Mouse (Mus musculus): ENCODE results near the gene Arhgef7. TPM values are rescaled to one million over a fixed set of nuclear protein-coding genes. Genes with fewer than 3 reads are reported as not detected.

The Arhgef7 gene
- polyA plus RNA-seq (2015; fragmentation: Nextera tagmentation; extraction: Ambion mirVana), result 54.1 and 59.6 TPM in 2 replicates

DNA sequence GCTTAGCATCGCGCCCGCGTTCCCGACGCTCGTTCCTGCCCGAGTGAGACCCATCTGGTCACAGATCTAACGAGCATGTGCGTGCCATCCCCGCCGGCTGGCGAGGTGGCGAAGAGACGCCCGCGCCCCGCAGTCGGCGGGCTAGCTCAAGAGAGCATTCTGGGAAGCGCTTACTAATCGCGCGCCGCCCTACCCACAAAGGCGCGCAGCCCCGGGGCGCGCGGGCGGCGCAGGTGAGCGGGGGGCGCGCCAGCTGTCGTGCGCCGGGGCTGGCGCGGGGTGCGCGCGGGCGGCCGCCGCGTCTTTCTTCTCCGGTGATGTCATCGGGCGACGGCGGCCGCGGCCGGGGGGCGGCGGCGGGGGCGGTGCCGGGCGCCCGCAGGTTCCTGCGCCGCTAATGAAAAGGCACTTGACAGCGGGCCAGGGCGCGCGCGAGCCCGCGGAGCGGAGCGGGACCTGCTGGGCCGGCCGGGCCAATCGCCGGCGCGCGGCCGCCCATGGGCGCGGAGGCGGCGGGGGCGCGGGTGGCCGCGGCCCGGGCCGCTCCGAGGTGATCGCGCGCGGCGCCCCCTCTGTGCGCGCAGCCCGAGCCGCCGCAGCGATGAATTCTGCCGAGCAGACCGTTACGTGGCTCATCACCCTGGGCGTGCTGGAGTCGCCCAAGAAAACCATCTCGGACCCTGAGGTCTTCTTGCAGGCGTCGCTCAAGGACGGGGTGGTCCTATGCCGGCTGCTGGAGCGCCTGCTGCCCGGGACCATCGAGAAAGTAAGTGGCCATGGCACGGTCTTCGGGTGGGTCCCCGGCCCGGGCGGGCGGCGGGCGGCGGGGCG lies at the start of gene Arhgef7:
TSS of gene Arhgef7 (plus strand) at position 71 of the 831 bp plus-strand sequence.
- under 1% methylated on average over 123 of the region's 127 CpGs for WGBS
- H3K27me3 ChIP-seq (ENCODE audit: control insufficient read depth, insufficient read depth, low read length), result peaks cover 21% of the 10 kb centered on the region
- peak; percentile 80 for ATAC-seq (replicated peaks; ENCODE audit: extremely low read depth, insufficient read depth, low FRiP score)

DNA sequence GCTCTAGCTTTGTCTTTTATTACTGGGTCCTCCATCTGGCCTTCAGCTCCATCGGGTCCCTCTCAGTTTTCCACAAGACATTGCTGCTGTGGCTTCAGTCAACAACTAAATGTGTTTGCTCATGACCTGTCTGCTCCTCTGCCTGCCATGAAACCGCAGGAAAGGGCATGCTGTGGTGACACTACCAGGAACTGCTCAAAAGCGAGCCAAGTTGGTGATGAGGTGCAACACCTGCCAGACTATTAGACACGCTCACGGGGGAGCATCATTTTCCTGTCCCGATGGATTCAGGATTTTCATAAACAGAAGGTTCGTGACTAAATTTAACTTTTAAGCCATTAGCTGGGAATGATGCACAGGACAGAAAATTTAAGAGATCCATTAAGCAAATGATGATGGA lies 43.0 kb upstream of the Arhgef7 start:
- Histone ChIP-seq H3K9ac (ENCODE audit: low read length) (no peak overlapping the region), H3K36me3 (ENCODE audit: control insufficient read depth, insufficient read depth) (no peaks in the 10 kb centered on the region), H3K4me3 (ENCODE audit: low read length) (no peak overlapping the region), H3K27ac (ENCODE audit: low read length) (no peak overlapping the region), H3K4me1 (ENCODE audit: control insufficient read depth, insufficient read depth, low read length) (no peaks in the 10 kb centered on the region), H3K4me2 (ENCODE audit: low read depth, low read length) (no peak overlapping the region), H3K9me3 (replicated peaks; ENCODE audit: control insufficient read depth, low read length) (no peaks in the 10 kb centered on the region), H3K27me3 (ENCODE audit: control insufficient read depth, insufficient read depth, low read length) (no peaks in the 10 kb centered on the region)
- no peak for ATAC-seq (replicated peaks; ENCODE audit: extremely low read depth, insufficient read depth, low FRiP score)
- 80% methylated on average over 7 of the region's 7 CpGs for WGBS

More for the DNA sequence above, at the start of gene Arhgef7:
- Histone ChIP-seq H3K9me3 (replicated peaks; ENCODE audit: control insufficient read depth, low read length) (no peaks in the 10 kb centered on the region), H3K9ac (ENCODE audit: low read length) (peak within 1 kb of the TSS; percentile 88), H3K4me3 (ENCODE audit: low read length) (peak within 1 kb of the TSS; percentile 74), H3K36me3 (ENCODE audit: control insufficient read depth, insufficient read depth) (no peaks in the 10 kb centered on the region), H3K4me1 (ENCODE audit: control insufficient read depth, insufficient read depth, low read length) (peaks cover 21% of the 10 kb centered on the region), H3K27ac (ENCODE audit: low read length) (peak within 1 kb of the TSS; percentile 96), H3K4me2 (ENCODE audit: low read depth, low read length) (peak within 1 kb of the TSS; percentile 81)

DNA sequence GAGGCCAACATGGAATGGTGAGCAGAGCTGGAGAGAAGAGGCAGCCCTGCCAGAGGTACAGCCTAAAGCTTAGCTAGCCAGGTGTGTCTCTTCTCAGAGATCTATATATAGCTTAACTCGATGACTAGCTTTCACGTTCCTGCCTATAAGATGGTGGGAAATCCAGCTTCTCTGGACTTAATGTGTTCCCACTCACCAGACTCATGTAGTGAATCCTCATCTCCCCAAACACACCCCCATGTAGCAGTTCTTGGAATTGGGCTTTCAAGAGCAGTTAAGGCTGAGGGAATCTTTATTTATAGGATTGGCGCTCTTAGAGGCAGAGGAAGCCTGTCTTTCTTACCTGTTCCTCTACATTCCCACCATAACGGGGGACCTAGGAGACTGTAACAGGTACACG lies 40.3 kb upstream of the Arhgef7 start:
- H3K36me3 ChIP-seq (ENCODE audit: control insufficient read depth, insufficient read depth), result no peaks in the 10 kb centered on the region
- H3K9me3 ChIP-seq (replicated peaks; ENCODE audit: control insufficient read depth, low read length), result no peaks in the 10 kb centered on the region
- no peaks in the 10 kb centered on the region for H3K27me3 ChIP-seq (ENCODE audit: control insufficient read depth, insufficient read depth, low read length)
- ATAC-seq (replicated peaks; ENCODE audit: extremely low read depth, insufficient read depth, low FRiP score), result no peak
- WGBS, result 81% methylated on average over 5 of the region's 5 CpGs
- no peak overlapping the region for H3K4me2 ChIP-seq (ENCODE audit: low read depth, low read length)
- no peak overlapping the region for H3K27ac ChIP-seq (ENCODE audit: low read length)
- peaks cover under 1% of the 10 kb centered on the region for H3K4me1 ChIP-seq (ENCODE audit: control insufficient read depth, insufficient read depth, low read length)
- no peak overlapping the region for H3K4me3 ChIP-seq (ENCODE audit: low read length)
- H3K9ac ChIP-seq (ENCODE audit: low read length), result no peak overlapping the region

DNA sequence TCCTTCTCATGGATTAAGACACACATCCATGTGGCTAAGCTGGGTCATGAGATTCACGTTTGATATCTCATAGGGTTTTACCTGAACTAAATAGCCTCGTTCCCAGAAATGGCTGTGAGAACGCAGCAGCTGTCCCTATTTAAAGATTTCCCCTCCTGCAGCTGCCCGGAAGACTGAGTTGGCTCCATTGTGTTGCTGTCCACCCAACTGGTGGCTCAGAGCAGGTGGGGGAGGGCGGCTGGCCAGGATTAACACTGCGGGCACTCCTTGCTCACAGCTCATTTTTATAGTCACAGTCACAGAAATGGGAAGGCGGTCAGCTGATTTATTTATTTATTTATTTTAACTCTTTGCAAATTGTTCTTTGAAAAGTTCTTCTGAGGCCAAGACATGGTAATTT lies 37.6 kb upstream of the Arhgef7 start:
- Histone ChIP-seq H3K9me3 (replicated peaks; ENCODE audit: control insufficient read depth, low read length) (no peaks in the 10 kb centered on the region), H3K4me3 (ENCODE audit: low read length) (no peak overlapping the region), H3K4me2 (ENCODE audit: low read depth, low read length) (no peak overlapping the region), H3K4me1 (ENCODE audit: control insufficient read depth, insufficient read depth, low read length) (peaks cover 5% of the 10 kb centered on the region), H3K9ac (ENCODE audit: low read length) (no peak overlapping the region), H3K36me3 (ENCODE audit: control insufficient read depth, insufficient read depth) (no peaks in the 10 kb centered on the region), H3K27me3 (ENCODE audit: control insufficient read depth, insufficient read depth, low read length) (no peaks in the 10 kb centered on the region), H3K27ac (ENCODE audit: low read length) (no peak overlapping the region)
- WGBS, result 58% methylated on average over 7 of the region's 7 CpGs
- no peak for ATAC-seq (replicated peaks; ENCODE audit: extremely low read depth, insufficient read depth, low FRiP score)

DNA sequence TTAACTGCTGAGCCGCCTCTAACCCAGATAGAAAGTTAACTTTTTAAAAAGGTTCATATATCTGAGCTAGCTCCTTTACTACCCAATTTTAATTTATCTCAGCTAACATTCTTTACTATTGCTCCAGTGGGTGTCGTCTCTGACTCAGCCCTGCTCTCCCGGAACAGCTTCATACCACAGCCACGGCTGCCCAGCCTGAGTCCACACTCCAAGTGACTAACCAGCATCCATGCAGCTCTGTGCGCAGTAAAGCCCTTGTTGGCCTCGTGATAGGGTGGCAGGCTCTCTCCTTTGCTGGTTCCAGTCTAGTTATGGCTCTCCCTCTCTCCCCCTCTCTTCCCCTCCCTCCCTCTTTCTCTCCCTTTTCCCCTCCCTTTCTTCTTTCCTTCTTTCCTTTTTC lies 36.2 kb upstream of the Arhgef7 start:
- no peak overlapping the region for H3K4me3 ChIP-seq (ENCODE audit: low read length)
- no peak overlapping the region for H3K27ac ChIP-seq (ENCODE audit: low read length)
- no peak overlapping the region for H3K9ac ChIP-seq (ENCODE audit: low read length)
- WGBS, result 83% methylated on average over 6 of the region's 6 CpGs
- no peaks in the 10 kb centered on the region for H3K27me3 ChIP-seq (ENCODE audit: control insufficient read depth, insufficient read depth, low read length)
- ATAC-seq (replicated peaks; ENCODE audit: extremely low read depth, insufficient read depth, low FRiP score), result no peak
- no peak overlapping the region for H3K4me2 ChIP-seq (ENCODE audit: low read depth, low read length)
- H3K9me3 ChIP-seq (replicated peaks; ENCODE audit: control insufficient read depth, low read length), result no peaks in the 10 kb centered on the region
- peaks cover 5% of the 10 kb centered on the region for H3K4me1 ChIP-seq (ENCODE audit: control insufficient read depth, insufficient read depth, low read length)
- no peaks in the 10 kb centered on the region for H3K36me3 ChIP-seq (ENCODE audit: control insufficient read depth, insufficient read depth)

GRCm38 (mm10) chr8:11691761-11692160 lies 35.8 kb upstream of the Arhgef7 start:
- no peak overlapping the region for H3K9ac ChIP-seq (ENCODE audit: low read length)
- 76% methylated on average over 6 of the region's 6 CpGs for WGBS
- no peak overlapping the region for H3K4me3 ChIP-seq (ENCODE audit: low read length)
- H3K4me2 ChIP-seq (ENCODE audit: low read depth, low read length), result no peak overlapping the region
- ATAC-seq (replicated peaks; ENCODE audit: extremely low read depth, insufficient read depth, low FRiP score), result no peak
- peaks cover 5% of the 10 kb centered on the region for H3K4me1 ChIP-seq (ENCODE audit: control insufficient read depth, insufficient read depth, low read length)
- no peaks in the 10 kb centered on the region for H3K27me3 ChIP-seq (ENCODE audit: control insufficient read depth, insufficient read depth, low read length)
- no peak overlapping the region for H3K27ac ChIP-seq (ENCODE audit: low read length)
- no peaks in the 10 kb centered on the region for H3K36me3 ChIP-seq (ENCODE audit: control insufficient read depth, insufficient read depth)
- no peaks in the 10 kb centered on the region for H3K9me3 ChIP-seq (replicated peaks; ENCODE audit: control insufficient read depth, low read length)

- no peak for ATAC-seq (replicated peaks; ENCODE audit: extremely low read depth, insufficient read depth, low FRiP score)
- H3K27me3 ChIP-seq (ENCODE audit: control insufficient read depth, insufficient read depth, low read length), result no peaks in the 10 kb centered on the region
- peaks cover 5% of the 10 kb centered on the region for H3K4me1 ChIP-seq (ENCODE audit: control insufficient read depth, insufficient read depth, low read length)
- H3K9me3 ChIP-seq (replicated peaks; ENCODE audit: control insufficient read depth, low read length), result no peaks in the 10 kb centered on the region
- no peak overlapping the region for H3K9ac ChIP-seq (ENCODE audit: low read length)
- no peak overlapping the region for H3K4me3 ChIP-seq (ENCODE audit: low read length)
- no peak overlapping the region for H3K27ac ChIP-seq (ENCODE audit: low read length)
- WGBS, result 24% methylated on average over 1 of the region's 1 CpGs
- H3K4me2 ChIP-seq (ENCODE audit: low read depth, low read length), result no peak overlapping the region
- no peaks in the 10 kb centered on the region for H3K36me3 ChIP-seq (ENCODE audit: control insufficient read depth, insufficient read depth)
Observed at GRCm38 (mm10) chr8:11692455-11692854, 35.1 kb upstream of the Arhgef7 start.

DNA sequence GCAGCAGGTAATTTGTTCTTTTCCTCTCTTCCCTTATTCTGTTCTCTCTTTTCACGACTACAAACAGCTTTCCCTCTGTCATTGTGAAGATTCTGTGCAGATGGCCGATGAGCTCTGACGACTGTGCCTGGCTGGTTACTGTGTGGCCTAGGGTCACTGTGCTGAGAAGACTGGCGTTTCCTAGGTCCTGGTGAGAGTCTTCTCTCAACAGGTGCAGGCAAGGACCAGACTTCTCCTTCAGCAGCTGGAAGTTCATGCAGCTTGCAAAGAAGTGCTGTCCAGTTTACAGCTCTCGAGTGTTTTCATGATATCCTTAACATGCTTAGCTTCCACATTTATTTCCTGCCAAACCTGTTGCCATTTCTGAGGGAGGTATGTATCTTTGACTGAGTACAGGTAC lies 33.5 kb upstream of the Arhgef7 start:
- no peak overlapping the region for H3K4me3 ChIP-seq (ENCODE audit: low read length)
- H3K36me3 ChIP-seq (ENCODE audit: control insufficient read depth, insufficient read depth), result no peaks in the 10 kb centered on the region
- no peak overlapping the region for H3K4me2 ChIP-seq (ENCODE audit: low read depth, low read length)
- 71% methylated on average over 5 of the region's 5 CpGs for WGBS
- ATAC-seq (replicated peaks; ENCODE audit: extremely low read depth, insufficient read depth, low FRiP score), result no peak
- H3K9me3 ChIP-seq (replicated peaks; ENCODE audit: control insufficient read depth, low read length), result no peaks in the 10 kb centered on the region
- H3K27me3 ChIP-seq (ENCODE audit: control insufficient read depth, insufficient read depth, low read length), result no peaks in the 10 kb centered on the region
- no peak overlapping the region for H3K9ac ChIP-seq (ENCODE audit: low read length)
- peaks cover 5% of the 10 kb centered on the region for H3K4me1 ChIP-seq (ENCODE audit: control insufficient read depth, insufficient read depth, low read length)
- H3K27ac ChIP-seq (ENCODE audit: low read length), result no peak overlapping the region

DNA sequence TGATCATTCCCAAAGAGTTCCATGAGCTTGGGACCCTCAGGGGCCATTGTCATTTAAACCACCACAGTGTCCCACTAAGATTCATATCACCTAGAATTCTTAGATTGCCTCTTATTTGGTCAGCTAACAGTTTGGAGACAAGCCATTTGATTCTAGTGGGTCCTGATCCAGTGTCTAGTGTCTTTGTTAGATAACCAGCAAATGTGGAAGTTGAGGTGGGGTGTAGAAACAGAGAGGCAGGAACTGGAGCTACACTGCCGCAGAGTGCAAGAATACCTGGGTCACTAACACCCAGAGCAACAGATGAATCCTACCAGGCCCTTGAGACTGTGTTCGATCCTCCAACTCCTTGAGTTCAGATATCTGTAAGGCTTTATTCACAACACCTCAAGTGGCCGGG lies 31.3 kb upstream of the Arhgef7 start:
- Histone ChIP-seq H3K4me3 (ENCODE audit: low read length) (no peak overlapping the region), H3K4me1 (ENCODE audit: control insufficient read depth, insufficient read depth, low read length) (peaks cover 14% of the 10 kb centered on the region), H3K27me3 (ENCODE audit: control insufficient read depth, insufficient read depth, low read length) (no peaks in the 10 kb centered on the region), H3K4me2 (ENCODE audit: low read depth, low read length) (no peak overlapping the region), H3K9ac (ENCODE audit: low read length) (no peak overlapping the region), H3K27ac (ENCODE audit: low read length) (no peak overlapping the region), H3K9me3 (replicated peaks; ENCODE audit: control insufficient read depth, low read length) (no peaks in the 10 kb centered on the region), H3K36me3 (ENCODE audit: control insufficient read depth, insufficient read depth) (no peaks in the 10 kb centered on the region)
- WGBS, result 88% methylated on average over 3 of the region's 3 CpGs
- ATAC-seq (replicated peaks; ENCODE audit: extremely low read depth, insufficient read depth, low FRiP score), result no peak
